Mouse (Mus musculus) liver, adult 2 months (tissue): ENCODE data around the gene Fam76a. TPM values are rescaled to one million over a fixed set of nuclear protein-coding genes. Genes with fewer than 3 reads are reported as not detected.

ENCODE experiments used
- DNase-seq: peaks from one replicate; pipeline ENCODE4 v3.0.0-alpha.2; 2011; ENCODE audit warnings: low read depth, low spot score; ENCODE audit errors: extremely low read depth
- H3K27ac ChIP-seq: fragments of 200-500 bp; replicated peaks from 2 replicates; pipeline ENCODE4 v1.5.1; 2012; ENCODE audit warnings: low read depth, mild to moderate bottlenecking, control low read depth, inconsistent platforms, low read length; ENCODE audit not compliant: insufficient read depth
- H3K27me3 ChIP-seq: fragments of 200-500 bp; 2 replicates; pipeline ENCODE4 v1.6.1; 2012; ENCODE audit warnings: mild to moderate bottlenecking, moderate library complexity, low read length, inconsistent platforms; ENCODE audit not compliant: control insufficient read depth, insufficient read depth
- H3K36me3 ChIP-seq: fragments of 200-500 bp; 2 replicates; pipeline ENCODE4 v1.6.1; 2012; ENCODE audit warnings: low read length, inconsistent platforms; ENCODE audit not compliant: control insufficient read depth, insufficient read depth
- H3K4me1 ChIP-seq: fragments of 200-500 bp; 2 replicates; pipeline ENCODE4 v1.6.1; 2011; ENCODE audit warnings: low read length; ENCODE audit not compliant: control insufficient read depth, insufficient read depth
- H3K4me3 ChIP-seq: fragments of 200-500 bp; 2 replicates; pipeline ENCODE4 v1.5.1; 2011; ENCODE audit warnings: low read depth, mild to moderate bottlenecking, control low read depth, low read length, moderate library complexity; ENCODE audit not compliant: insufficient read depth
- H3K79me2 ChIP-seq: fragments of 200-500 bp; 2 replicates; pipeline ENCODE4 v1.6.1; 2012; ENCODE audit warnings: inconsistent platforms, mild to moderate bottlenecking, low read length, moderate library complexity; ENCODE audit not compliant: control insufficient read depth, insufficient read depth
- H3K9ac ChIP-seq: fragments of 200-500 bp; 2 replicates; pipeline ENCODE4 v1.6.1; 2012; ENCODE audit warnings: low read depth, mild to moderate bottlenecking, control low read depth, inconsistent platforms, low read length
- CTCF ChIP-seq: fragments of 200-500 bp; IDR thresholded peaks from 2 replicates; pipeline ENCODE4 v1.5.1; 2011; ENCODE audit warnings: low read depth, low read length, control low read depth
- POLR2A ChIP-seq: fragments of 200-500 bp; IDR thresholded peaks from 2 replicates; pipeline ENCODE4 v1.6.1; 2011; ENCODE audit warnings: low read length, control low read depth; ENCODE audit not compliant: insufficient read depth; ENCODE audit errors: extremely low read depth
- WGBS: fragments of 180-500 bp; shearing (Covaris S2); methylation state at CpG from one replicate; pipeline ENCODE4 v1.1.7; 2018; 5-methylcytosine and 5-hydroxymethylcytosine counted together
- polyA plus RNA-seq: library from polyadenylated mRNA; depleted of rRNA; stranded (reverse); fragments of >200 nt; gene quantifications from 2 replicates; pipeline ENCODE4 v1.2.3, GENCODE M21; 2012
- total RNA-seq: library from RNA; depleted of rRNA; stranded (reverse); fragments of >200 nt; gene quantifications from 2 replicates; pipeline ENCODE4 v1.2.3, GENCODE M21; 2014

Fam76a gene
- total and polyA plus RNA-seq, 2 experiments = 5.8 to 11.3 TPM

- no peak for DNase-seq
- Histone ChIP-seq H3K27ac (peak overlapping the region; percentile 43; the same call in 1 of the 2 replicates), H3K4me3 (peak overlapping the region; percentile 89), H3K79me2 (peaks cover 14% of the 10 kb centered on the region; the same call in 1 of the 2 replicates), H3K36me3 (no peaks in the 10 kb centered on the region), H3K9ac (peak overlapping the region; percentile 83), H3K27me3 (no peaks in the 10 kb centered on the region), H3K4me1 (peaks cover 8% of the 10 kb centered on the region)
- WGBS = 12% methylated on average over 9 of the region's 9 CpGs
- no peak for TF ChIP-seq CTCF
- no peak for TF ChIP-seq POLR2A
Observed at GRCm38 (mm10) chr4:132884844-132885374, 37.4 kb downstream of the Fam76a start.

- Histone ChIP-seq H3K36me3 (no peaks in the 10 kb centered on the region), H3K27ac (peak within 1 kb of the TSS; percentile 62), H3K9ac (peak within 1 kb of the TSS; percentile 85), H3K27me3 (no peaks in the 10 kb centered on the region), H3K79me2 (peaks cover 19% of the 10 kb centered on the region; the same call in 1 of the 2 replicates), H3K4me1 (peaks cover 8% of the 10 kb centered on the region), H3K4me3 (peak within 1 kb of the TSS; percentile 89)
- DNase-seq = peak; percentile 72
- no peak for TF ChIP-seq CTCF
- peak; percentile 79; the same call in 1 of the 2 replicates for TF ChIP-seq POLR2A
- under 1% methylated on average over 72 of the region's 72 CpGs for WGBS
Observed at GRCm38 (mm10) chr4:132884064-132884843, 38.1 kb downstream of the Fam76a start, which contains the start of gene Stx12. TSS of gene Stx12 (minus strand) at chr4:132884509.

DNA sequence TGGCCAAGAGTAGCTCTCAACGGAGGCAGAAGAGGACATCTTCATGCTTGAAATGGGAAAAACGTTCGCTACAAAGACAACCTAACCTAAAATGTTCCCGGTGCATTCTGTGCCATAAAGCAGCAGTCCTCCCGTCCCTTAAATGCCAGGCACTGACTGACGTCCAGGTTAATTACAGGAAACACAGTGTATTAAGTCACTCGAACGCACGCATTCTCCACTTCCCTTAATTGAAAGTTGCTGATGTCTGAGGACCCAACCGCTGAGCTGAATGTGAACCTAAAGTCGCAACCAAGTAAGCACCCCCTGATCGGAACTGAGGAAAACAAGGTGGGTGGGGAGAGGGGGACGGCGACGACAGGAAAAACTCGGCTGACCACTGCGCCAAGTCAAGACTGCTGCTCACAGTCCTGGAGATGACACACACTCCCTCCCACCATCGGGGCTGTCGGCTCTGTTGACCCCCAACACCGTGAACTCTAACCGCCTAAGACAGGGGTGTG is 38.7 kb downstream of the Fam76a start:
- WGBS = under 1% methylated on average over 21 of the region's 21 CpGs
- Histone ChIP-seq H3K9ac (peak overlapping the region; percentile 85), H3K27ac (peak overlapping the region; percentile 62), H3K79me2 (peaks cover 19% of the 10 kb centered on the region; the same call in 1 of the 2 replicates), H3K36me3 (no peaks in the 10 kb centered on the region), H3K4me3 (peak overlapping the region; percentile 89), H3K4me1 (peaks cover 8% of the 10 kb centered on the region), H3K27me3 (no peaks in the 10 kb centered on the region)
- peak; percentile 24 for DNase-seq
- no peak for TF ChIP-seq POLR2A
- no peak for TF ChIP-seq CTCF

GRCm38 (mm10) chr4:132874363-132875097 is 47.8 kb downstream of the Fam76a start:
- Histone ChIP-seq H3K36me3 (peaks cover 16% of the 10 kb centered on the region), H3K4me3 (no peak overlapping the region), H3K4me1 (peaks cover 4% of the 10 kb centered on the region; the same call in 1 of the 2 replicates), H3K27ac (no peak overlapping the region), H3K79me2 (peaks cover 22% of the 10 kb centered on the region), H3K9ac (no peak overlapping the region), H3K27me3 (no peaks in the 10 kb centered on the region)
- 71% methylated on average over 7 of the region's 7 CpGs for WGBS
- no peak for DNase-seq
- no peak for TF ChIP-seq CTCF
- TF ChIP-seq POLR2A = no peak

GRCm38 (mm10) chr4:132873481-132874362 is 48.6 kb downstream of the Fam76a start:
- H3K4me3 ChIP-seq = no peak overlapping the region
- peaks cover 4% of the 10 kb centered on the region; the same call in 1 of the 2 replicates for H3K4me1 ChIP-seq
- H3K79me2 ChIP-seq = peaks cover 21% of the 10 kb centered on the region
- peaks cover 24% of the 10 kb centered on the region for H3K36me3 ChIP-seq
- no peak overlapping the region for H3K9ac ChIP-seq
- H3K27ac ChIP-seq = no peak overlapping the region
- 86% methylated on average over 11 of the region's 11 CpGs for whole genome bisulfite sequencing
- no peak for DNase-seq
- no peaks in the 10 kb centered on the region for H3K27me3 ChIP-seq
- TF ChIP-seq CTCF (no peak), POLR2A (no peak)
